Mouse (Mus musculus) liver, postnatal 0 days (tissue): Measurements from ENCODE around the gene Rprd2.

Source experiments
- CTCF ChIP-seq: sonication (generic); IDR thresholded peaks from 2 replicates; pipeline ENCODE4 v1.5.1; 2016; ENCODE audit warnings: antibody characterized with exemption, low read depth
- EP300 ChIP-seq: IDR thresholded peaks from 2 replicates; pipeline ENCODE4 v1.6.1; 2016; ENCODE audit warnings: antibody characterized with exemption, low read depth, mild to moderate bottlenecking

GRCm38 (mm10) chr3:95855502-95856089, 36.9 kb upstream of the Rprd2 start, which contains the start of gene Prpf3:
- TF ChIP-seq CTCF (no peak), EP300 (peak; percentile 30; the same call in 1 of the 2 replicates)
